Mouse (Mus musculus) frontal cortex, postnatal 10 days (tissue): ENCODE data around the gene Zfp462.

Source experiments
- DNase-seq, 2 experiments: peaks; one replicate each; pipeline ENCODE4 v3.0.0; 2022; ENCODE audit warnings: low spot score in 2 of 2, mixed read lengths in 1 of 2

Zfp462 gene

GRCm38 (mm10) chr4:55042573-55042972 is 97.7 kb downstream of the Zfp462 start:
- DNase-seq: no peak

GRCm38 (mm10) chr4:55047266-55047665 is 102.4 kb downstream of the Zfp462 start:
- DNase-seq: no peak

- DNase-seq: peak in 1 of 2 experiments; percentile 30
Observed at GRCm38 (mm10) chr4:55049938-55050610, 105.2 kb downstream of the Zfp462 start.

GRCm38 (mm10) chr4:55051345-55051744 is 106.5 kb downstream of the Zfp462 start:
- no peak for DNase-seq

- DNase-seq: no peak
Observed at GRCm38 (mm10) chr4:55052686-55053085, 107.8 kb downstream of the Zfp462 start.

- DNase-seq: no peak
Observed at GRCm38 (mm10) chr4:55057666-55058455, 113.0 kb downstream of the Zfp462 start.

- DNase-seq: no peak
Observed at GRCm38 (mm10) chr4:55058901-55059300, 114.1 kb downstream of the Zfp462 start.

- no peak for DNase-seq
Observed at GRCm38 (mm10) chr4:55066341-55067170, 121.7 kb downstream of the Zfp462 start.

GRCm38 (mm10) chr4:55071535-55071934 is 126.7 kb downstream of the Zfp462 start:
- no peak for DNase-seq

- peak; percentile 45 to 52 for DNase-seq
Observed at GRCm38 (mm10) chr4:55077133-55077889, 132.5 kb downstream of the Zfp462 start.

GRCm38 (mm10) chr4:55077902-55078716 is 133.3 kb downstream of the Zfp462 start:
- no peak for DNase-seq

GRCm38 (mm10) chr4:55079056-55079455 is 134.2 kb downstream of the Zfp462 start:
- DNase-seq: no peak

GRCm38 (mm10) chr4:55084080-55084688 is 139.3 kb downstream of the Zfp462 start:
- DNase-seq: no peak

GRCm38 (mm10) chr4:55088153-55088552 is 143.3 kb downstream of the Zfp462 start:
- no peak for DNase-seq

GRCm38 (mm10) chr4:55088922-55089321 is 144.1 kb downstream of the Zfp462 start:
- no peak for DNase-seq

GRCm38 (mm10) chr4:55097157-55097556 is 152.3 kb downstream of the Zfp462 start:
- no peak for DNase-seq

- no peak for DNase-seq
Observed at GRCm38 (mm10) chr4:55098366-55098765, 153.5 kb downstream of the Zfp462 start.

- no peak for DNase-seq
Observed at GRCm38 (mm10) chr4:55100851-55101250, 156.0 kb downstream of the Zfp462 start.

- no peak for DNase-seq
Observed at GRCm38 (mm10) chr4:55101601-55102000, 156.8 kb downstream of the Zfp462 start.

- no peak for DNase-seq
Observed at GRCm38 (mm10) chr4:55102382-55102781, 157.5 kb downstream of the Zfp462 start.
